Mouse (Mus musculus): ENCODE data around the gene Barx2. TPM values are rescaled to one million over a fixed set of nuclear protein-coding genes. Genes with fewer than 3 reads are reported as not detected.
A peak's percentile ranks its signal among the peaks of the same experiment; 100 is the strongest.

The Barx2 gene
- polyA plus RNA-seq, 1 experiment from 2014 or later: 4.1 TPM

GRCm38 (mm10) chr9:31863830-31864229, 49.4 kb downstream of the Barx2 start:
- Histone ChIP-seq H3K4me3 (ENCODE audit: low read depth, low read length) (no peak overlapping the region), H3K27ac (replicated peaks) (no peak overlapping the region), H3K4me2 (replicated peaks; ENCODE audit: low read depth) (no peak overlapping the region), H3K27me3 (ENCODE audit: control insufficient read depth, insufficient read depth, low read length) (no peaks in the 10 kb centered on the region), H3K36me3 (ENCODE audit: control insufficient read depth, insufficient read depth, low read length) (no peaks in the 10 kb centered on the region), H3K4me1 (replicated peaks; ENCODE audit: control insufficient read depth, insufficient read depth) (no peaks in the 10 kb centered on the region; the same call in 1 of the 2 replicates), H3K9me3 (ENCODE audit: control insufficient read depth, low read length) (no peaks in the 10 kb centered on the region), H3K9ac (ENCODE audit: low read length) (no peak overlapping the region)
- WGBS: 55% methylated on average over 6 of the region's 6 CpGs
- no peak for ATAC-seq (ENCODE audit: low FRiP score, low TSS enrichment)
- no peak for DNase-seq (ENCODE audit: low spot score)
- TF ChIP-seq EP300 (optimal IDR thresholded peaks at IDR 0.05): no peak
- TF ChIP-seq CTCF (IDR thresholded peaks at IDR 0.05; ENCODE audit: low read depth): no peak

GRCm38 (mm10) chr9:31859446-31859845, 53.8 kb downstream of the Barx2 start:
- no peak; the same call in 1 of the 2 replicates for ATAC-seq (ENCODE audit: low FRiP score, low TSS enrichment)
- no peak for TF ChIP-seq CTCF (IDR thresholded peaks at IDR 0.05; ENCODE audit: low read depth)
- no peak for TF ChIP-seq EP300 (optimal IDR thresholded peaks at IDR 0.05)

GRCm38 (mm10) chr9:31858720-31859340, 54.4 kb downstream of the Barx2 start:
- peak overlapping the region; percentile 37 for H3K4me2 ChIP-seq (replicated peaks; ENCODE audit: low read depth)
- ATAC-seq (ENCODE audit: low FRiP score, low TSS enrichment) (peak; percentile 57; the same call in 1 of the 2 replicates), DNase-seq (ENCODE audit: low spot score) (peak; percentile 57)
- H3K4me3 ChIP-seq (ENCODE audit: low read depth, low read length): no peak overlapping the region
- no peak overlapping the region for H3K27ac ChIP-seq (replicated peaks)
- H3K27me3 ChIP-seq (ENCODE audit: control insufficient read depth, insufficient read depth, low read length): no peaks in the 10 kb centered on the region
- no peak overlapping the region for H3K9ac ChIP-seq (ENCODE audit: low read length)
- H3K9me3 ChIP-seq (ENCODE audit: control insufficient read depth, low read length): no peaks in the 10 kb centered on the region
- no peaks in the 10 kb centered on the region; the same call in 1 of the 2 replicates for H3K4me1 ChIP-seq (replicated peaks; ENCODE audit: control insufficient read depth, insufficient read depth)
- no peak for TF ChIP-seq EP300 (optimal IDR thresholded peaks at IDR 0.05)
- peak; percentile 71 for TF ChIP-seq CTCF (IDR thresholded peaks at IDR 0.05; ENCODE audit: low read depth)
- no peaks in the 10 kb centered on the region for H3K36me3 ChIP-seq (ENCODE audit: control insufficient read depth, insufficient read depth, low read length)
- WGBS: 8% methylated on average over 20 of the region's 20 CpGs

More at GRCm38 (mm10) chr9:31859446-31859845, 53.8 kb downstream of the Barx2 start:
- no peak overlapping the region for H3K4me3 ChIP-seq (ENCODE audit: low read depth, low read length)
- no peaks in the 10 kb centered on the region for H3K27me3 ChIP-seq (ENCODE audit: control insufficient read depth, insufficient read depth, low read length)
- no peaks in the 10 kb centered on the region for H3K36me3 ChIP-seq (ENCODE audit: control insufficient read depth, insufficient read depth, low read length)
- no peak overlapping the region for H3K27ac ChIP-seq (replicated peaks)
- no peak overlapping the region for H3K4me2 ChIP-seq (replicated peaks; ENCODE audit: low read depth)
- no peak overlapping the region for H3K9ac ChIP-seq (ENCODE audit: low read length)
- H3K9me3 ChIP-seq (ENCODE audit: control insufficient read depth, low read length): no peaks in the 10 kb centered on the region
- no peak for DNase-seq (ENCODE audit: low spot score)
- H3K4me1 ChIP-seq (replicated peaks; ENCODE audit: control insufficient read depth, insufficient read depth): no peaks in the 10 kb centered on the region; the same call in 1 of the 2 replicates
- 57% methylated on average over 5 of the region's 5 CpGs for WGBS

GRCm38 (mm10) chr9:31857512-31857911, 55.8 kb downstream of the Barx2 start:
- Histone ChIP-seq H3K27ac (replicated peaks) (no peak overlapping the region), H3K4me1 (replicated peaks; ENCODE audit: control insufficient read depth, insufficient read depth) (no peaks in the 10 kb centered on the region; the same call in 1 of the 2 replicates), H3K4me2 (replicated peaks; ENCODE audit: low read depth) (no peak overlapping the region), H3K9ac (ENCODE audit: low read length) (no peak overlapping the region), H3K4me3 (ENCODE audit: low read depth, low read length) (no peak overlapping the region), H3K9me3 (ENCODE audit: control insufficient read depth, low read length) (no peaks in the 10 kb centered on the region), H3K27me3 (ENCODE audit: control insufficient read depth, insufficient read depth, low read length) (no peaks in the 10 kb centered on the region), H3K36me3 (ENCODE audit: control insufficient read depth, insufficient read depth, low read length) (no peaks in the 10 kb centered on the region)
- ATAC-seq (ENCODE audit: low FRiP score, low TSS enrichment) (no peak), DNase-seq (ENCODE audit: low spot score) (no peak)
- TF ChIP-seq EP300 (optimal IDR thresholded peaks at IDR 0.05): no peak
- no peak for TF ChIP-seq CTCF (IDR thresholded peaks at IDR 0.05; ENCODE audit: low read depth)
- 76% methylated on average over 1 of the region's 1 CpGs for WGBS

- no peaks in the 10 kb centered on the region for H3K9me3 ChIP-seq (ENCODE audit: control insufficient read depth, low read length)
- no peaks in the 10 kb centered on the region for H3K36me3 ChIP-seq (ENCODE audit: control insufficient read depth, insufficient read depth, low read length)
- no peak for TF ChIP-seq EP300 (optimal IDR thresholded peaks at IDR 0.05)
- no peak for TF ChIP-seq CTCF (IDR thresholded peaks at IDR 0.05; ENCODE audit: low read depth)
- H3K27me3 ChIP-seq (ENCODE audit: control insufficient read depth, insufficient read depth, low read length): no peaks in the 10 kb centered on the region
- H3K4me3 ChIP-seq (ENCODE audit: low read depth, low read length): no peak overlapping the region
- no peak overlapping the region for H3K9ac ChIP-seq (ENCODE audit: low read length)
- WGBS: 29% methylated on average over 8 of the region's 8 CpGs
- ATAC-seq (ENCODE audit: low FRiP score, low TSS enrichment) (no peak), DNase-seq (ENCODE audit: low spot score) (no peak)
- no peak overlapping the region for H3K4me2 ChIP-seq (replicated peaks; ENCODE audit: low read depth)
- H3K4me1 ChIP-seq (replicated peaks; ENCODE audit: control insufficient read depth, insufficient read depth): no peaks in the 10 kb centered on the region; the same call in 1 of the 2 replicates
- H3K27ac ChIP-seq (replicated peaks): no peak overlapping the region
Measured at GRCm38 (mm10) chr9:31856437-31856836, 56.8 kb downstream of the Barx2 start.

- 78% methylated on average over 6 of the region's 6 CpGs for WGBS
- Histone ChIP-seq H3K27ac (replicated peaks) (no peak overlapping the region), H3K9ac (ENCODE audit: low read length) (no peak overlapping the region), H3K9me3 (ENCODE audit: control insufficient read depth, low read length) (no peaks in the 10 kb centered on the region), H3K4me2 (replicated peaks; ENCODE audit: low read depth) (no peak overlapping the region), H3K27me3 (ENCODE audit: control insufficient read depth, insufficient read depth, low read length) (no peaks in the 10 kb centered on the region), H3K4me1 (replicated peaks; ENCODE audit: control insufficient read depth, insufficient read depth) (no peaks in the 10 kb centered on the region; the same call in 1 of the 2 replicates), H3K36me3 (ENCODE audit: control insufficient read depth, insufficient read depth, low read length) (no peaks in the 10 kb centered on the region), H3K4me3 (ENCODE audit: low read depth, low read length) (no peak overlapping the region)
- TF ChIP-seq EP300 (optimal IDR thresholded peaks at IDR 0.05) (no peak), CTCF (IDR thresholded peaks at IDR 0.05; ENCODE audit: low read depth) (no peak)
- DNase-seq (ENCODE audit: low spot score): no peak
- ATAC-seq (ENCODE audit: low FRiP score, low TSS enrichment): no peak
Measured at GRCm38 (mm10) chr9:31855668-31856067, 57.6 kb downstream of the Barx2 start.

Measured in stomach, postnatal 0 days (tissue).